In the genomic region with DNA sequence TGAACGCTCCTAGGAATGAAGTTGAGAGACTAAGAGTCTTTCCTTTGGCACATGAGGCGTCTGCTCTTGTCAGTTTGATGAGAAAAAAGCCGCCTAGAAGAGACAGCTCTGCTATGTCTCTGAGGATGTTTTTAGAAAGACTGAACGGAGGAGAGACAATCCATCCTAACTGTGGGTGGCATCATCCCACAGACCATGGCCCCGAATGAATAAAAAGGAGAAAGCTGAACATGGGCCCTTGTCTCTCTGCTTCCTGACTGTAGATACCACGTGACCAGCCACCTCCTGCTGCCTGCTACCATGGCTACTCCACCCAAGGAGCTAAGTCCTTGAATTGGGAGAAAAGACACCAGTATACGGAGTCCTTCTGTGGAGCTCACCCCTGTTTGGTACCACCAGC, we compare ENCODE assay signal across 18 mouse cellular contexts. TPM values are rescaled to one million over a fixed set of nuclear protein-coding genes. Genes with fewer than 3 reads are reported as not detected.
"Had no signal": no experiment of that assay in that cellular context is flagged by ENCODE, and none has a peak within 500 bp of the region (broad histone marks: within the 10 kb centered on the region; RNA-seq: fewer than 3 reads in every experiment).

No protein-coding gene starts in this region.

- H3K4me3 ChIP-seq: kidney, embryonic 15.5 days; liver, embryonic 13.5 days had no signal

- ATAC-seq: intestine, postnatal 0 days had no signal

- H3K36me3 ChIP-seq: kidney, embryonic 15.5 days; liver, embryonic 13.5 days had no signal

- H3K4me2 ChIP-seq: kidney, embryonic 15.5 days; liver, embryonic 13.5 days; midbrain, embryonic 11.5 days had no signal

- DNase-seq: kidney, adult 2 months; kidney, postnatal 10 days; kidney, postnatal 36 days; liver, embryonic 13.5 days; lung, adult 2 months; lung, postnatal 14 days; lung, postnatal 4 days; midbrain, embryonic 14.5 days; thymus, adult 2 months; thymus, postnatal 14 days; thymus, postnatal 4 days had no signal

- H3K4me1 ChIP-seq: kidney, embryonic 15.5 days; liver, embryonic 13.5 days had no signal

- H3K9ac ChIP-seq: kidney, embryonic 15.5 days; liver, embryonic 13.5 days had no signal

- H3K9me3 ChIP-seq: kidney, embryonic 15.5 days; liver, embryonic 13.5 days had no signal

- H3K27ac ChIP-seq: kidney, embryonic 15.5 days; liver, embryonic 13.5 days had no signal

RNA-seq across cellular contexts. Expression of a gene that starts 8.3 kb away (rescaled TPM):
- total RNA-seq: liver, adult 2 months; megakaryocyte progenitor cell, adult 5-6 weeks; megakaryocyte-erythroid progenitor cell, adult 5-6 weeks had no signal
- polyA plus RNA-seq: liver, adult 2 months; spleen, adult 2 months had no signal
